Mouse (Mus musculus) stomach, embryonic 14.5 days (tissue): ENCODE data around the gene Cntn2. TPM values are rescaled to one million over a fixed set of nuclear protein-coding genes. Genes with fewer than 3 reads are reported as not detected.

Experiments
- ATAC-seq: fragments of 200-750 bp; cut with Nextera tagmentation; 2 replicates; pipeline ENCODE4 v1.8.0; 2017; ENCODE audit warnings: low read depth, moderate TSS enrichment; ENCODE audit not compliant: insufficient number of reproducible peaks, insufficient read depth, low FRiP score
- H3K27ac ChIP-seq: fragments of 300-500 bp; sonication (generic); 2 replicates; pipeline ENCODE4 v1.5.1; 2014; ENCODE audit warnings: mild to moderate bottlenecking, low read length, moderate library complexity, mixed read lengths
- H3K27me3 ChIP-seq: fragments of 300-500 bp; sonication (generic); 2 replicates; pipeline ENCODE4 v1.6.1; 2014; ENCODE audit warnings: low read length, control low read depth, mixed read lengths; ENCODE audit not compliant: control insufficient read depth, insufficient read depth
- H3K36me3 ChIP-seq: fragments of 300-500 bp; sonication (generic); 2 replicates; pipeline ENCODE4 v1.6.1; 2014; ENCODE audit warnings: mild to moderate bottlenecking, control low read depth, low read length, moderate library complexity, mixed read lengths; ENCODE audit not compliant: control insufficient read depth, insufficient read depth
- H3K4me1 ChIP-seq: fragments of 300-500 bp; sonication (generic); 2 replicates; pipeline ENCODE4 v1.6.1; 2014; ENCODE audit warnings: low read length, control low read depth, mixed read lengths; ENCODE audit not compliant: control insufficient read depth, insufficient read depth
- H3K4me2 ChIP-seq: fragments of 300-500 bp; sonication (generic); replicated peaks from 2 replicates; pipeline ENCODE4 v1.6.1; 2014; ENCODE audit warnings: low read depth, low read length, control low read depth
- H3K4me3 ChIP-seq: fragments of 300-500 bp; sonication (generic); 2 replicates; pipeline ENCODE4 v1.5.1; 2014; ENCODE audit warnings: low read depth, low read length, control low read depth
- H3K9ac ChIP-seq: fragments of 300-500 bp; sonication (generic); replicated peaks from 2 replicates; pipeline ENCODE4 v1.6.1; 2014; ENCODE audit warnings: low read depth, mild to moderate bottlenecking, control low read depth, low read length, moderate library complexity, mixed read lengths
- H3K9me3 ChIP-seq: fragments of 300-500 bp; sonication (generic); 2 replicates; pipeline ENCODE4 v1.6.1; 2016; ENCODE audit warnings: low read depth, low read length, control low read depth; ENCODE audit not compliant: control insufficient read depth
- WGBS: fragments of 180-500 bp; shearing (Covaris S2); extraction: QIAGEN DNeasy Blood & Tissue Kit; methylation state at CpG from one replicate; pipeline ENCODE4 v1.1.7; 2014; 5-methylcytosine and 5-hydroxymethylcytosine counted together
- polyA plus RNA-seq: library from polyadenylated mRNA; unstranded; fragments of >200 nt; fragmentation: Nextera tagmentation; extraction: Ambion mirVana; gene quantifications from 2 replicates; pipeline ENCODE4 v1.2.1, GENCODE M21; 2014

Cntn2 gene
- polyA plus RNA-seq, 1 experiment from 2014 or later, result 0.67 TPM

- Histone ChIP-seq H3K27me3 (no peaks in the 10 kb centered on the region), H3K9me3 (no peaks in the 10 kb centered on the region)
These were observed 33.8 kb upstream of the Cntn2 start for GRCm38 (mm10) chr1:132576845-132577244.

GRCm38 (mm10) chr1:132572851-132573250 lies 29.8 kb upstream of the Cntn2 start:
- no peaks in the 10 kb centered on the region for H3K4me1 ChIP-seq
- H3K9me3 ChIP-seq, result no peaks in the 10 kb centered on the region
- H3K27me3 ChIP-seq, result no peaks in the 10 kb centered on the region
- 92% methylated on average over 7 of the region's 7 CpGs for WGBS
- H3K36me3 ChIP-seq, result no peaks in the 10 kb centered on the region
- ATAC-seq, result no peak
- no peak overlapping the region for H3K9ac ChIP-seq
- H3K4me2 ChIP-seq, result no peak overlapping the region
- no peak overlapping the region for H3K27ac ChIP-seq
- H3K4me3 ChIP-seq, result no peak overlapping the region

More at GRCm38 (mm10) chr1:132576845-132577244, 33.8 kb upstream of the Cntn2 start:
- Histone ChIP-seq H3K4me3 (no peak overlapping the region), H3K4me2 (no peak overlapping the region), H3K27ac (no peak overlapping the region), H3K36me3 (no peaks in the 10 kb centered on the region), H3K4me1 (no peaks in the 10 kb centered on the region), H3K9ac (no peak overlapping the region)
- no peak for ATAC-seq
- 92% methylated on average over 8 of the region's 8 CpGs for WGBS

DNA sequence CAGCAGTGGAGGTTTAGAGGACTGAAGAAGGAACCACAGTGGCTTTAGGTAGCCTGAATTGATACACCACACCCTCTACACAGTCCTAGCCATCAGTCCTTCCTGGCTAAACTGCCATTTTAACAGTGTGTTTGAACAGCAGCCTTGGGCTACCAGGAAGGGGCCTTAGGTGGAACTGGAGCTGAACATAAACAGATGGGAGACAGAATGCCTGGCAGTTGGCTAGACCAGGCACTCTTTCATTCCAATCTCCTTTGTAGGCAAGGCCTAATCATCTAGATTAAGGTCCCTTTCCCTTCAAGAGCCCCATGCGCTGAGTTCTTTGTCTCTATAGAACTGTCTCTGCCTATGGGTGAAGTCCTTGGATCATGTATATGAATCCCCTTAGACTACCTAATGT lies 28.6 kb upstream of the Cntn2 start:
- no peaks in the 10 kb centered on the region for H3K36me3 ChIP-seq
- ATAC-seq, result no peak
- H3K27ac ChIP-seq, result no peak overlapping the region
- H3K9me3 ChIP-seq, result no peaks in the 10 kb centered on the region
- H3K9ac ChIP-seq, result no peak overlapping the region
- 100% methylated on average over 1 of the region's 1 CpGs for WGBS
- no peak overlapping the region for H3K4me2 ChIP-seq
- H3K4me3 ChIP-seq, result no peak overlapping the region
- H3K27me3 ChIP-seq, result no peaks in the 10 kb centered on the region
- no peaks in the 10 kb centered on the region for H3K4me1 ChIP-seq

GRCm38 (mm10) chr1:132570906-132571305 lies 27.9 kb upstream of the Cntn2 start:
- Histone ChIP-seq H3K27me3 (no peaks in the 10 kb centered on the region), H3K4me3 (no peak overlapping the region), H3K9me3 (no peaks in the 10 kb centered on the region), H3K36me3 (no peaks in the 10 kb centered on the region), H3K27ac (no peak overlapping the region), H3K4me2 (no peak overlapping the region), H3K4me1 (no peaks in the 10 kb centered on the region), H3K9ac (no peak overlapping the region)
- 87% methylated on average over 8 of the region's 8 CpGs for WGBS
- no peak for ATAC-seq

DNA sequence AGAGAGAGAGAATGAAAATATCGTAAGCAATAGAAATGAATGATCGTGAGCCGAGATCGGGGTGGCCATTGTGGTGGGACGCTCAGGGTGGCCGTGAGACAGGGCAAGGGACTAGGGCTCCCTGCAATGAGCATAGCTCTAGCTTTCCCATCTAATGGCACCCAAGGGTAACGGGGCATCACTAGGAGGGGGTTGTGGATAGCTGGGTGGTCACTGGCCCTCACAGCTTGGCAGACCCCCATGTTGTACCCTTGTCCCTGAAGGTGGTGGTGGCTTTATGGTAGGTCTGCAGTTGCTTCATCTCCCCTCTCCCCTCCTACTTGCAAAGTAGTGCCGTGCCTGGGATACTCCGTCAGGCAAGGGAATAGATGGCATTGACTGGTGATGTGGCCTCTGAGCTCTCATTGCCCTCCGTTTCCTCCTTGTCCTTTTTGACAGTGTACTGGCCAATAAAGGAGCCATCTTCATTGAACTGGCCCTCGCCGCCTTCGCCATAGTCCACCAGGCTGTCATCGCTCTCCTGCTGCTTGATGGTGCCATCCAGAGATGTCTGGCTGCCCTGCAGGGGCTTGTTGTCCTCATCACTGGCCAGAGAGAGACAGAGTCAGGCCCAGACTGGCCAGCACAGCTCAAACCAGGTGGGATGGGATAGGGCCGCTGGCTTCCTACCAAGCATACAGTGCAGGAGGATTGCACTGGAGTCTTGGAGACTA lies 27.2 kb upstream of the Cntn2 start:
- Histone ChIP-seq H3K9me3 (no peaks in the 10 kb centered on the region), H3K4me3 (no peak overlapping the region), H3K27ac (no peak overlapping the region), H3K9ac (no peak overlapping the region), H3K36me3 (no peaks in the 10 kb centered on the region), H3K27me3 (no peaks in the 10 kb centered on the region), H3K4me2 (no peak overlapping the region), H3K4me1 (no peaks in the 10 kb centered on the region)
- WGBS, result 92% methylated on average over 15 of the region's 15 CpGs
- ATAC-seq, result no peak

GRCm38 (mm10) chr1:132569516-132569915 lies 26.5 kb upstream of the Cntn2 start:
- Histone ChIP-seq H3K4me1 (no peaks in the 10 kb centered on the region), H3K4me3 (no peak overlapping the region), H3K27me3 (no peaks in the 10 kb centered on the region), H3K4me2 (no peak overlapping the region), H3K9me3 (no peaks in the 10 kb centered on the region), H3K36me3 (no peaks in the 10 kb centered on the region), H3K27ac (no peak overlapping the region), H3K9ac (no peak overlapping the region)
- ATAC-seq, result no peak
- 83% methylated on average over 9 of the region's 9 CpGs for WGBS

DNA sequence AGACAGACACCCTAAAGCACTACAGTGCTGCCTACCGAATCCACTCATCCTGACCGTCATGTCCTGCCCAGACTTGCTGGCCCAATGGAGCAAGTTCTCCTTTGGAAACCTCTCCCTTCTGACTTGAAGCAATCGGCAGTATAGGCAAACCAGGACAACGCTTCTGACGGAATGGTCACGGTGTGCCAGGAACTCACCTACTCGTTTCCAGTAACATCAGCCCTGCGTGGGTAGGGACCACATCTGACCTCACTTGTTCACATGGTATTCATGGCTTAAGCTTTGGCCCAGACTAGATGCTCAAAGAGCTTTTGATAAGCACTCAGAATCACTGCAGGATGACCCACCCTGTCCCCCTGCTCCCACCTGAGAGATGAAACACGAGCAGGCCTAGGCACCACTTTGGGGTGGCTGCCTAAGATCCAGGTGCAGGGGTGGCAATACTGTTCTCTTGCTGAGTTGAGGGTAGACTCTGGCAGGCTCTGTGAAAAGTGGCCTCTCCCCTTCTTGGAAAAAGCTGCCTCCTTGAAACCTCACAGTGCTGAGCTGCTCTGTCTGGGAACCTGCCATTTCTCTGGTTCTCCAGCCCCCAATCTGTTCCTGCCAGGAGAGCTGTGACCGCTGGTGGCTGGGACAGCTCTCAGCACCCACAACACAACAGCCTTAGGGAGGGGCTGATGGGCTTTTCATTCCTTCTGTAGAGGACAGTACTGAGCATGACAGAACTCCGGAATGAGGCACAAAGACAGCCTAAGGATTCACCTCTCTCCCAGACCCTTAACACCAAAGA lies 24.5 kb upstream of the Cntn2 start:
- ATAC-seq, result no peak
- WGBS, result 86% methylated on average over 11 of the region's 11 CpGs

DNA sequence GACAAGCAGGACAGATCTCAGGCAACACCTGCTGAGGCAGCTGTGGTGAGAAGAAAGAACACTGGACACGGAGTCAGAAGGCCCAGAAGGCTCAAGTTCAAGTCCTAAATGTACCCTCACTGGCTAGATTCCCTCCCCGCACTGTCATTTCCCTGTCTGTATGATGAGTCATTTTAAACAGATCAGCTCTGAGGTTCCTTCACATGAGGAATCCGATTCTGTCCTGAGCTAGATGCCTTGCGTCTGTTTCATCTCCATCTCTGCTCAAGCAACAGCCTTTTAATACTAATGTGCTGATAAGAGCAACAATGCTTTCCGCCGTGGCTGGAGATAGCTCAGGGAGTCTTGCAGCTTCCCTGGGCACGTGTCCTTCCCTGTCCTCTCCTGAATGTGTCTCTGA lies 22.7 kb upstream of the Cntn2 start:
- no peak for ATAC-seq
- Histone ChIP-seq H3K27me3 (no peaks in the 10 kb centered on the region), H3K4me1 (no peaks in the 10 kb centered on the region), H3K4me2 (no peak overlapping the region), H3K9me3 (no peaks in the 10 kb centered on the region), H3K9ac (no peak overlapping the region), H3K4me3 (no peak overlapping the region), H3K36me3 (no peaks in the 10 kb centered on the region), H3K27ac (no peak overlapping the region)
- WGBS, result 53% methylated on average over 7 of the region's 7 CpGs

More for the DNA sequence above, 24.5 kb upstream of the Cntn2 start:
- Histone ChIP-seq H3K9me3 (no peaks in the 10 kb centered on the region), H3K4me3 (no peak overlapping the region), H3K36me3 (no peaks in the 10 kb centered on the region), H3K27me3 (no peaks in the 10 kb centered on the region), H3K4me2 (no peak overlapping the region), H3K9ac (no peak overlapping the region), H3K27ac (no peak overlapping the region), H3K4me1 (no peaks in the 10 kb centered on the region)
